Mouse (Mus musculus) A20 (cell line): Measurements from ENCODE around the gene Fam110c.
A peak's percentile ranks its signal among the peaks of the same experiment; 100 is the strongest.

Source experiments
- DNase-seq: peaks from one replicate; pipeline ENCODE4 v3.0.0-alpha.2; 2011; ENCODE audit warnings: low read depth, low spot score

Fam110c gene

GRCm38 (mm10) chr12:31101821-31102220 is 28.2 kb downstream of the Fam110c start:
- no peak for DNase-seq

GRCm38 (mm10) chr12:31116005-31116466 is 42.4 kb downstream of the Fam110c start:
- DNase-seq = peak; percentile 61

- no peak for DNase-seq
These were observed 46.9 kb downstream of the Fam110c start for GRCm38 (mm10) chr12:31120535-31120934.

GRCm38 (mm10) chr12:31122892-31123622 is 49.4 kb downstream of the Fam110c start:
- DNase-seq = no peak

GRCm38 (mm10) chr12:31126071-31126470 is 52.4 kb downstream of the Fam110c start:
- peak; percentile 25 for DNase-seq

- DNase-seq = no peak
These were observed 55.9 kb downstream of the Fam110c start for GRCm38 (mm10) chr12:31129548-31129947.
